11 mouse cellular contexts compared by ENCODE assay signal in genomic region chr11:98752562-98753140, GRCm38 (mm10). TPM values are rescaled to one million over a fixed set of nuclear protein-coding genes. Genes with fewer than 3 reads are reported as not detected.
A peak's percentile ranks its signal among the peaks of the same experiment; 100 is the strongest.
DNase-seq lines count a peak whose midpoint lies in the region; ATAC-seq and TF ChIP-seq lines count a peak whose summit lies in the region.
"Had no signal": no experiment of that assay in that cellular context is flagged by ENCODE, and none has a peak within 500 bp of the region (broad histone marks: within the 10 kb centered on the region; RNA-seq: fewer than 3 reads in every experiment).

No protein-coding gene starts in this region.

- H3K4me3 ChIP-seq in hindbrain, embryonic 12.5 days: no peak overlapping the region
- H3K4me3 ChIP-seq in hindbrain, embryonic 11.5 days (ENCODE audit: low read depth, low read length): no peak overlapping the region
- no peak overlapping the region for H3K4me3 ChIP-seq in cortical plate, adult 2 months (ENCODE audit: insufficient read depth, low read length)
- no peak overlapping the region for H3K4me3 ChIP-seq in heart, embryonic 16.5 days (ENCODE audit: low read length)
- H3K4me3 ChIP-seq in liver, postnatal 0 days (ENCODE audit: low read depth, low read length): no peak overlapping the region
- H3K4me3 ChIP-seq: embryonic facial prominence, embryonic 15.5 days had no signal

- 91% methylated on average over 10 of the region's 10 CpGs for WGBS in hindbrain, embryonic 12.5 days
- WGBS in hindbrain, embryonic 11.5 days: 90% methylated on average over 10 of the region's 10 CpGs
- 82% methylated on average over 10 of the region's 10 CpGs for WGBS in heart, embryonic 16.5 days
- 78% methylated on average over 10 of the region's 10 CpGs for WGBS in liver, postnatal 0 days (ENCODE audit: insufficient replicate concordance)

- no peaks in the 10 kb centered on the region for H3K9me3 ChIP-seq in hindbrain, embryonic 12.5 days (replicated peaks)
- H3K9me3 ChIP-seq in hindbrain, embryonic 11.5 days (ENCODE audit: control insufficient read depth, low read length): no peaks in the 10 kb centered on the region
- no peaks in the 10 kb centered on the region for H3K9me3 ChIP-seq in heart, embryonic 16.5 days (replicated peaks; ENCODE audit: control insufficient read depth, low read length)
- H3K9me3 ChIP-seq in liver, postnatal 0 days (ENCODE audit: low read length): no peaks in the 10 kb centered on the region
- H3K9me3 ChIP-seq: embryonic facial prominence, embryonic 15.5 days had no signal

- no peak for TF ChIP-seq CTCF in cortical plate, adult 2 months (IDR thresholded peaks at IDR 0.05; ENCODE audit: extremely low read depth, insufficient read depth, low read length)
- TF ChIP-seq CTCF in liver, postnatal 0 days (IDR thresholded peaks at IDR 0.05; ENCODE audit: low read depth): no peak

- H3K27ac ChIP-seq in hindbrain, embryonic 12.5 days: 0 out of 2 replicates have a peak overlapping the region, but pooled peaks have one; percentile 4
- no peak overlapping the region for H3K27ac ChIP-seq in hindbrain, embryonic 11.5 days (ENCODE audit: low read depth, low read length)
- peak overlapping the region; percentile 54; the same call in 1 of the 2 replicates for H3K27ac ChIP-seq in cortical plate, adult 2 months (ENCODE audit: insufficient read depth, low read length)
- H3K27ac ChIP-seq in heart, embryonic 16.5 days (ENCODE audit: low read length): peak overlapping the region; percentile 92
- H3K27ac ChIP-seq in liver, postnatal 0 days (ENCODE audit: low read depth): peak overlapping the region; percentile 25; the same call in 1 of the 2 replicates

- ATAC-seq in hindbrain, embryonic 12.5 days (ENCODE audit: low FRiP score): no peak
- no peak for ATAC-seq in hindbrain, embryonic 11.5 days (ENCODE audit: low FRiP score)
- no peak for ATAC-seq in heart, embryonic 16.5 days (replicated peaks; ENCODE audit: extremely low read depth, insufficient read depth, low FRiP score)
- ATAC-seq in liver, postnatal 0 days: no peak
- ATAC-seq: Patski had no signal

- no peak for TF ChIP-seq POLR2A in cortical plate, adult 2 months (IDR thresholded peaks at IDR 0.05; ENCODE audit: extremely low read depth, insufficient read depth, low read length)

- H3K27me3 ChIP-seq in hindbrain, embryonic 12.5 days: no peaks in the 10 kb centered on the region
- no peaks in the 10 kb centered on the region for H3K27me3 ChIP-seq in hindbrain, embryonic 11.5 days (ENCODE audit: control insufficient read depth, insufficient read depth, low read length)
- H3K27me3 ChIP-seq in heart, embryonic 16.5 days (ENCODE audit: control insufficient read depth, insufficient read depth, low read length): no peaks in the 10 kb centered on the region
- no peaks in the 10 kb centered on the region for H3K27me3 ChIP-seq in liver, postnatal 0 days (ENCODE audit: insufficient read depth, low read length)
- H3K27me3 ChIP-seq: embryonic facial prominence, embryonic 15.5 days; Patski had no signal

- H3K4me1 ChIP-seq in hindbrain, embryonic 12.5 days: peaks cover 72% of the 10 kb centered on the region
- H3K4me1 ChIP-seq in hindbrain, embryonic 11.5 days (replicated peaks; ENCODE audit: control insufficient read depth, insufficient read depth, low read length): peaks cover 44% of the 10 kb centered on the region
- peaks cover 42% of the 10 kb centered on the region for H3K4me1 ChIP-seq in cortical plate, adult 2 months (ENCODE audit: control insufficient read depth, insufficient read depth, low read length)
- H3K4me1 ChIP-seq in heart, embryonic 16.5 days (ENCODE audit: control insufficient read depth, insufficient read depth, low read length): peaks cover 87% of the 10 kb centered on the region
- peaks cover 84% of the 10 kb centered on the region for H3K4me1 ChIP-seq in liver, postnatal 0 days (ENCODE audit: insufficient read depth)

- no peak for DNase-seq in hindbrain, embryonic 11.5 days (ENCODE audit: low spot score)
- DNase-seq in liver, postnatal 0 days: no peak
- no peak for DNase-seq in gastrocnemius, postnatal 25 days
- no peak for DNase-seq in left cerebral cortex, adult 8-10 months (ENCODE audit: low spot score in 2 of 2)
- DNase-seq: thymus, adult 2 months had no signal

- no peak for TF ChIP-seq EP300 in liver, postnatal 0 days (IDR thresholded peaks at IDR 0.05; ENCODE audit: low read depth)

- H3K4me2 ChIP-seq in hindbrain, embryonic 12.5 days (replicated peaks): no peak overlapping the region
- H3K4me2 ChIP-seq in hindbrain, embryonic 11.5 days (replicated peaks; ENCODE audit: low read depth, low read length): no peak overlapping the region
- no peak overlapping the region for H3K4me2 ChIP-seq in heart, embryonic 16.5 days (ENCODE audit: low read depth, low read length)
- no peak overlapping the region for H3K4me2 ChIP-seq in liver, postnatal 0 days (ENCODE audit: low read depth, low read length)
- H3K4me2 ChIP-seq: embryonic facial prominence, embryonic 15.5 days had no signal

- peaks cover 26% of the 10 kb centered on the region for H3K36me3 ChIP-seq in hindbrain, embryonic 12.5 days
- H3K36me3 ChIP-seq in hindbrain, embryonic 11.5 days (ENCODE audit: control insufficient read depth, insufficient read depth, low read length): 0 out of 2 replicates have a peak, but pooled peaks cover 3% of the 10 kb centered on the region
- peaks cover 17% of the 10 kb centered on the region for H3K36me3 ChIP-seq in heart, embryonic 16.5 days (ENCODE audit: control insufficient read depth, insufficient read depth)
- 0 out of 2 replicates have a peak, but pooled peaks cover 1% of the 10 kb centered on the region for H3K36me3 ChIP-seq in liver, postnatal 0 days (replicated peaks; ENCODE audit: insufficient read depth, low read length)

- H3K9ac ChIP-seq in hindbrain, embryonic 12.5 days: no peak overlapping the region
- no peak overlapping the region for H3K9ac ChIP-seq in hindbrain, embryonic 11.5 days (ENCODE audit: low read depth, low read length)
- peak overlapping the region; percentile 64 for H3K9ac ChIP-seq in heart, embryonic 16.5 days (ENCODE audit: low read length)
- H3K9ac ChIP-seq in liver, postnatal 0 days (replicated peaks): no peak overlapping the region; the same call in 1 of the 2 replicates
- H3K9ac ChIP-seq: embryonic facial prominence, embryonic 15.5 days had no signal

RNA-seq across cellular contexts. Expression of gene Thra, which starts 12.2 kb away (rescaled TPM):
- 67.2 and 68.4 TPM in 2 replicates for polyA plus RNA-seq in hindbrain, embryonic 12.5 days (2016; fragmentation: Nextera tagmentation; extraction: Ambion mirVana)
- polyA plus RNA-seq in hindbrain, embryonic 11.5 days (2014; fragmentation: Nextera tagmentation; extraction: Ambion mirVana): 34.7 and 41.4 TPM in 2 replicates
- 721 and 771 TPM in 2 replicates for polyA plus RNA-seq in cortical plate, adult 2 months (2012; rRNA removed)
- polyA plus RNA-seq in heart, embryonic 16.5 days (2015; fragmentation: Nextera tagmentation; extraction: Ambion mirVana): 37.5 and 40.2 TPM in 2 replicates
- polyA plus RNA-seq in liver, postnatal 0 days (2015; fragmentation: Nextera tagmentation; extraction: Ambion mirVana): 5.1 and 6.1 TPM in 2 replicates
- total RNA-seq in gastrocnemius, postnatal 25 days (2021): 10 to 100 TPM; 75.4 to 89.1 TPM
- total RNA-seq in left cerebral cortex, adult 8-10 months (2022): 100 to 1,000 TPM; 713 to 794 (median 760) TPM

RNA-seq across cellular contexts. Expression of gene Nr1d1, which starts 22.5 kb away (rescaled TPM):
- polyA plus RNA-seq in hindbrain, embryonic 12.5 days (2016; fragmentation: Nextera tagmentation; extraction: Ambion mirVana): 1.2 and 1.3 TPM in 2 replicates
- polyA plus RNA-seq in hindbrain, embryonic 11.5 days (2014; fragmentation: Nextera tagmentation; extraction: Ambion mirVana): 0.92 and 1.4 TPM in 2 replicates
- polyA plus RNA-seq in cortical plate, adult 2 months (2012; rRNA removed): 153 and 156 TPM in 2 replicates
- polyA plus RNA-seq in heart, embryonic 16.5 days (2015; fragmentation: Nextera tagmentation; extraction: Ambion mirVana): 7.0 and 8.2 TPM in 2 replicates
- 2.0 and 4.2 TPM in 2 replicates for polyA plus RNA-seq in liver, postnatal 0 days (2015; fragmentation: Nextera tagmentation; extraction: Ambion mirVana)
- total RNA-seq in gastrocnemius, postnatal 25 days (2021): 100 to 1,000 TPM in 1 of 2 experiments, 10 to 100 TPM in 1; 98.0 to 119 TPM
- 100 to 1,000 TPM; 137 to 177 (median 145) TPM for total RNA-seq in left cerebral cortex, adult 8-10 months (2022)

RNA-seq across cellular contexts. Expression of gene Med24, which starts 23.4 kb away (rescaled TPM):
- 85.0 and 86.9 TPM in 2 replicates for polyA plus RNA-seq in hindbrain, embryonic 12.5 days (2016; fragmentation: Nextera tagmentation; extraction: Ambion mirVana)
- 47.3 and 60.8 TPM in 2 replicates for polyA plus RNA-seq in hindbrain, embryonic 11.5 days (2014; fragmentation: Nextera tagmentation; extraction: Ambion mirVana)
- polyA plus RNA-seq in cortical plate, adult 2 months (2012; rRNA removed): 127 and 144 TPM in 2 replicates
- polyA plus RNA-seq in heart, embryonic 16.5 days (2015; fragmentation: Nextera tagmentation; extraction: Ambion mirVana): 36.8 and 40.3 TPM in 2 replicates
- 10.5 and 10.9 TPM in 2 replicates for polyA plus RNA-seq in liver, postnatal 0 days (2015; fragmentation: Nextera tagmentation; extraction: Ambion mirVana)
- total RNA-seq in gastrocnemius, postnatal 25 days (2021): 10 to 100 TPM; 42.7 to 46.9 TPM
- 100 to 1,000 TPM; 109 to 128 (median 117) TPM for total RNA-seq in left cerebral cortex, adult 8-10 months (2022)

RNA-seq across cellular contexts. Expression of gene Msl1, which starts 42.7 kb away (rescaled TPM):
- 38.8 and 40.4 TPM in 2 replicates for polyA plus RNA-seq in hindbrain, embryonic 12.5 days (2016; fragmentation: Nextera tagmentation; extraction: Ambion mirVana)
- 25.0 and 28.0 TPM in 2 replicates for polyA plus RNA-seq in hindbrain, embryonic 11.5 days (2014; fragmentation: Nextera tagmentation; extraction: Ambion mirVana)
- polyA plus RNA-seq in cortical plate, adult 2 months (2012; rRNA removed): 119 and 131 TPM in 2 replicates
- polyA plus RNA-seq in heart, embryonic 16.5 days (2015; fragmentation: Nextera tagmentation; extraction: Ambion mirVana): 15.2 and 15.5 TPM in 2 replicates
- 5.4 and 6.5 TPM in 2 replicates for polyA plus RNA-seq in liver, postnatal 0 days (2015; fragmentation: Nextera tagmentation; extraction: Ambion mirVana)
- 10 to 100 TPM; 51.3 to 63.6 TPM for total RNA-seq in gastrocnemius, postnatal 25 days (2021)
- total RNA-seq in left cerebral cortex, adult 8-10 months (2022): 100 to 1,000 TPM; 167 to 198 (median 186) TPM

RNA-seq across cellular contexts. Expression of gene Csf3, which starts 51.6 kb away (rescaled TPM):
- not detected in 2 replicates for polyA plus RNA-seq in hindbrain, embryonic 12.5 days (2016; fragmentation: Nextera tagmentation; extraction: Ambion mirVana)
- polyA plus RNA-seq in hindbrain, embryonic 11.5 days (2014; fragmentation: Nextera tagmentation; extraction: Ambion mirVana): not detected in 2 replicates
- 0.08 TPM in 1 of 2 replicates, not detected in the other for polyA plus RNA-seq in cortical plate, adult 2 months (2012; rRNA removed)
- not detected in 2 replicates for polyA plus RNA-seq in heart, embryonic 16.5 days (2015; fragmentation: Nextera tagmentation; extraction: Ambion mirVana)
- polyA plus RNA-seq in liver, postnatal 0 days (2015; fragmentation: Nextera tagmentation; extraction: Ambion mirVana): not detected in 2 replicates
- total RNA-seq in gastrocnemius, postnatal 25 days (2021): not detected
- not detected for total RNA-seq in left cerebral cortex, adult 8-10 months (2022)
- polyA plus RNA-seq: brain, embryonic 14.5 days had no signal

Comparison
In these comparisons a context has a peak if more than half of its experiments do, and no peak if none do; other contexts are left out.
1. RNA of gene Thra, which starts 12.2 kb away (polyA plus RNA-seq): 721 to 771 TPM in cortical plate, adult 2 months; 67.2 to 68.4 TPM in hindbrain, embryonic 12.5 days, 34.7 to 41.4 TPM in hindbrain, embryonic 11.5 days, 37.5 to 40.2 TPM in heart, embryonic 16.5 days and 5.1 to 6.1 TPM in liver, postnatal 0 days; every median in the first group is over 10 times any median in the second.
2. RNA of gene Nr1d1, which starts 22.5 kb away (polyA plus RNA-seq): 153 to 156 TPM in cortical plate, adult 2 months; 7.0 to 8.2 TPM in heart, embryonic 16.5 days, 2.0 to 4.2 TPM in liver, postnatal 0 days, 0.92 to 1.4 TPM in hindbrain, embryonic 11.5 days and 1.2 to 1.3 TPM in hindbrain, embryonic 12.5 days; every median in the first group is over 10 times any median in the second.